Mouse (Mus musculus): Measurements from ENCODE around the gene Fam122a. TPM values are rescaled to one million over a fixed set of nuclear protein-coding genes. Genes with fewer than 3 reads are reported as not detected.
A peak's percentile ranks its signal among the peaks of the same experiment; 100 is the strongest.

Fam122a gene
- polyA plus RNA-seq, 1 experiment from 2014 or later: 43.5 TPM

- Histone ChIP-seq H3K9ac (ENCODE audit: low read depth, low read length) (no peak overlapping the region), H3K4me2 (no peak overlapping the region), H3K4me3 (ENCODE audit: low read depth, low read length) (no peak overlapping the region), H3K9me3 (replicated peaks; ENCODE audit: control insufficient read depth, low read length) (no peaks in the 10 kb centered on the region), H3K27me3 (ENCODE audit: control insufficient read depth, insufficient read depth, low read length) (no peaks in the 10 kb centered on the region), H3K4me1 (ENCODE audit: control insufficient read depth, insufficient read depth, low read length) (peaks cover 9% of the 10 kb centered on the region), H3K27ac (ENCODE audit: low read depth, low read length) (no peak overlapping the region), H3K36me3 (ENCODE audit: control insufficient read depth, insufficient read depth, low read length) (no peaks in the 10 kb centered on the region)
- WGBS (ENCODE audit: insufficient replicate concordance): 86% methylated on average over 2 of the region's 2 CpGs
- no peak for ATAC-seq (replicated peaks; ENCODE audit: insufficient number of reproducible peaks, low FRiP score, low TSS enrichment)
Measured at GRCm38 (mm10) chr19:24431381-24431780, 45.8 kb downstream of the Fam122a start.

- H3K27ac ChIP-seq (ENCODE audit: low read depth, low read length): no peak overlapping the region
- no peak for ATAC-seq (replicated peaks; ENCODE audit: insufficient number of reproducible peaks, low FRiP score, low TSS enrichment)
- WGBS (ENCODE audit: insufficient replicate concordance): 84% methylated on average over 3 of the region's 3 CpGs
- no peak overlapping the region for H3K4me3 ChIP-seq (ENCODE audit: low read depth, low read length)
- H3K4me2 ChIP-seq: no peak overlapping the region
- H3K9ac ChIP-seq (ENCODE audit: low read depth, low read length): no peak overlapping the region
- H3K36me3 ChIP-seq (ENCODE audit: control insufficient read depth, insufficient read depth, low read length): no peaks in the 10 kb centered on the region
- H3K9me3 ChIP-seq (replicated peaks; ENCODE audit: control insufficient read depth, low read length): no peaks in the 10 kb centered on the region
- peaks cover 7% of the 10 kb centered on the region; the same call in 1 of the 2 replicates for H3K4me1 ChIP-seq (ENCODE audit: control insufficient read depth, insufficient read depth, low read length)
- no peaks in the 10 kb centered on the region for H3K27me3 ChIP-seq (ENCODE audit: control insufficient read depth, insufficient read depth, low read length)
Measured at GRCm38 (mm10) chr19:24428011-24428410, 49.1 kb downstream of the Fam122a start.

- peaks cover 7% of the 10 kb centered on the region; the same call in 1 of the 2 replicates for H3K4me1 ChIP-seq (ENCODE audit: control insufficient read depth, insufficient read depth, low read length)
- H3K36me3 ChIP-seq (ENCODE audit: control insufficient read depth, insufficient read depth, low read length): no peaks in the 10 kb centered on the region
- no peaks in the 10 kb centered on the region for H3K9me3 ChIP-seq (replicated peaks; ENCODE audit: control insufficient read depth, low read length)
- no peak overlapping the region for H3K9ac ChIP-seq (ENCODE audit: low read depth, low read length)
- H3K27me3 ChIP-seq (ENCODE audit: control insufficient read depth, insufficient read depth, low read length): no peaks in the 10 kb centered on the region
- H3K27ac ChIP-seq (ENCODE audit: low read depth, low read length): peak overlapping the region; percentile 63
- 64% methylated on average over 4 of the region's 4 CpGs for WGBS (ENCODE audit: insufficient replicate concordance)
- ATAC-seq (replicated peaks; ENCODE audit: insufficient number of reproducible peaks, low FRiP score, low TSS enrichment): no peak
- H3K4me3 ChIP-seq (ENCODE audit: low read depth, low read length): no peak overlapping the region
- no peak overlapping the region for H3K4me2 ChIP-seq
Measured at GRCm38 (mm10) chr19:24427258-24427657, 49.9 kb downstream of the Fam122a start.

GRCm38 (mm10) chr19:24426759-24427181 lies 50.4 kb downstream of the Fam122a start:
- no peaks in the 10 kb centered on the region for H3K9me3 ChIP-seq (replicated peaks; ENCODE audit: control insufficient read depth, low read length)
- peaks cover 7% of the 10 kb centered on the region; the same call in 1 of the 2 replicates for H3K4me1 ChIP-seq (ENCODE audit: control insufficient read depth, insufficient read depth, low read length)
- H3K4me2 ChIP-seq: no peak overlapping the region
- no peak for ATAC-seq (replicated peaks; ENCODE audit: insufficient number of reproducible peaks, low FRiP score, low TSS enrichment)
- H3K36me3 ChIP-seq (ENCODE audit: control insufficient read depth, insufficient read depth, low read length): no peaks in the 10 kb centered on the region
- H3K27me3 ChIP-seq (ENCODE audit: control insufficient read depth, insufficient read depth, low read length): no peaks in the 10 kb centered on the region
- H3K4me3 ChIP-seq (ENCODE audit: low read depth, low read length): no peak overlapping the region
- H3K27ac ChIP-seq (ENCODE audit: low read depth, low read length): peak overlapping the region; percentile 63
- no peak overlapping the region for H3K9ac ChIP-seq (ENCODE audit: low read depth, low read length)
- WGBS (ENCODE audit: insufficient replicate concordance): 56% methylated on average over 7 of the region's 7 CpGs

Other genes with a start within 250 kb of the Fam122a start
- gene Fxn, start 196.8 kb downstream of the Fam122a start, polyA plus RNA-seq (2014; fragmentation: Nextera tagmentation; extraction: Ambion mirVana): 60.3 and 67.0 TPM in 2 replicates
- gene Pip5k1b, start 78.5 kb upstream of the Fam122a start, polyA plus RNA-seq (2014; fragmentation: Nextera tagmentation; extraction: Ambion mirVana): 12.3 TPM in 2 replicates
- gene Tmem252, start 196.7 kb upstream of the Fam122a start, polyA plus RNA-seq (2014; fragmentation: Nextera tagmentation; extraction: Ambion mirVana): 4.6 and 6.0 TPM in 2 replicates

Data from heart, embryonic 11.5 days (tissue).